Mouse (Mus musculus) c-Kit-positive CD71-positive TER-119-negative erythroid progenitor cells, embryonic 14.5 days (primary cell): Measurements from ENCODE around the gene Npcd.

ENCODE experiments used
- DNase-seq: peaks from one replicate; pipeline ENCODE4 v3.0.0-alpha.2; 2013; ENCODE audit warnings: low read depth

Npcd gene

GRCm38 (mm10) chr15:79765361-79765760 is 68.7 kb downstream of the Npcd start:
- DNase-seq = no peak

- DNase-seq = no peak
Observed at GRCm38 (mm10) chr15:79764539-79765267, 69.3 kb downstream of the Npcd start.

- DNase-seq = no peak
Observed at GRCm38 (mm10) chr15:79763601-79764246, 70.3 kb downstream of the Npcd start.

GRCm38 (mm10) chr15:79763001-79763400 is 71.0 kb downstream of the Npcd start:
- no peak for DNase-seq

- no peak for DNase-seq
Observed at GRCm38 (mm10) chr15:79760956-79761355, 73.1 kb downstream of the Npcd start.

GRCm38 (mm10) chr15:79757118-79757517 is 76.9 kb downstream of the Npcd start:
- no peak for DNase-seq

- no peak for DNase-seq
Observed at GRCm38 (mm10) chr15:79755977-79756625, 77.9 kb downstream of the Npcd start.

- no peak for DNase-seq
Observed at GRCm38 (mm10) chr15:79755176-79755575, 78.9 kb downstream of the Npcd start.

- DNase-seq = no peak
Observed at GRCm38 (mm10) chr15:79753873-79754272, 80.2 kb downstream of the Npcd start.

- no peak for DNase-seq
Observed at GRCm38 (mm10) chr15:79753420-79753752, 80.7 kb downstream of the Npcd start.

GRCm38 (mm10) chr15:79752742-79753419 is 81.2 kb downstream of the Npcd start:
- no peak for DNase-seq

- no peak for DNase-seq
Observed at GRCm38 (mm10) chr15:79751772-79752171, 82.3 kb downstream of the Npcd start.

- no peak for DNase-seq
Observed at GRCm38 (mm10) chr15:79750266-79750665, 83.8 kb downstream of the Npcd start.

- DNase-seq = no peak
Observed at GRCm38 (mm10) chr15:79749162-79749561, 84.9 kb downstream of the Npcd start.

GRCm38 (mm10) chr15:79747998-79748397 is 86.0 kb downstream of the Npcd start:
- DNase-seq = no peak

GRCm38 (mm10) chr15:79745883-79746282 is 88.2 kb downstream of the Npcd start:
- DNase-seq = no peak

GRCm38 (mm10) chr15:79745312-79745711 is 88.7 kb downstream of the Npcd start:
- no peak for DNase-seq

- DNase-seq = no peak
Observed at GRCm38 (mm10) chr15:79744742-79745141, 89.3 kb downstream of the Npcd start.

- DNase-seq = no peak
Observed at GRCm38 (mm10) chr15:79744001-79744400, 90.0 kb downstream of the Npcd start.

- no peak for DNase-seq
Observed at GRCm38 (mm10) chr15:79742706-79743023, 91.4 kb downstream of the Npcd start.

- peak; percentile 77 for DNase-seq
Observed at GRCm38 (mm10) chr15:79741921-79742705, 91.9 kb downstream of the Npcd start, which contains the start of gene Sun2. Gene Sun2, minus strand, starts transcription at chr15:79742536.
